Mouse (Mus musculus): Measurements from ENCODE around the gene Psmd1. TPM values are rescaled to one million over a fixed set of nuclear protein-coding genes. Genes with fewer than 3 reads are reported as not detected.
"Not testable (repeated sequence)": the region's sequence is repeated elsewhere in the genome, so short reads cannot be mapped to it uniquely, and the experiment has no call there.

Gene Psmd1
- 175 and 182 TPM in 2 replicates for polyA plus RNA-seq (2015; fragmentation: Nextera tagmentation; extraction: Ambion mirVana)

DNA sequence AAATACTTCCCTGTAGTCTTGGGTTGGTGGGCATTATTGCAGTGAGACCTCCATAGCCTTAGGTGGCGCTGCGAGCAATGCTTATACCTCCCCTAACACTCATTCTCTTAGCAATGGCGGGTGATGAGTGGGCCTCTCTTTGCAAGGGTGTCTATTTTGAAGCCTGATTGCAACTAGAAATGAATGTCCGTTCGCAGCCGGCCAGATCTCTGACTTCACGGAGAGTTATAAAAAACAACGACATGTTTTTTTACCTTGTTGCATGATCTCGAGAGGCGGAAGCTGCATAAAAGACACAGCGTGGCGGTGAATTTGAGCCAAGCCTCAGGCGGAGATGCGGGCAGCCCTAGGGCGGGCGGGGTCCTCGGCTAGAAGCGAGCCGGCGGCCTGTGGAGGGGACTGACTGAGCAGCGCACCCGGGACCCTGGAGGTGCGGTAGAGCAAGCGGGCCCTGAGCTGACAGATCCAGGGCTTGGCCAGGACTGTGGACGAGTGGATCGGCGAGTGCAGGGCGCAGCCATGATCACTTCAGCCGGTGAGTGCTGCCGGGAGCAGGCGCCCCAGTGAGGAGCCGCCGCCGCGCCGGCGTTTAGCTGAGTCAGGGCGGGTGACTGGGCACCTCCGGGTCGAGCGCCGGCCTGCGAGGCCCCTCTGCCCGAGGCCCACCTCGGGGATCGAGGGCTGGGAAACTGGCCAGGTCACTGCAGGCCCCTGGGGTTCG, at the start of gene Psmd1:
Gene Psmd1 (plus strand): TSS at position 117 of the 721 bp plus-strand sequence.
- peaks cover 18% of the 10 kb centered on the region for H3K4me1 ChIP-seq
- no peaks in the 10 kb centered on the region for H3K27me3 ChIP-seq
- H3K27ac ChIP-seq (replicated peaks) = peak within 1 kb of the TSS; percentile 74
- ATAC-seq (replicated peaks) = peak; percentile 94
- peaks cover 4% of the 10 kb centered on the region for H3K36me3 ChIP-seq
- H3K4me3 ChIP-seq = peak within 1 kb of the TSS; percentile 92
- WGBS = under 1% methylated on average over 47 of the region's 47 CpGs
- peak within 1 kb of the TSS; percentile 93 for H3K9ac ChIP-seq (replicated peaks)
- H3K9me3 ChIP-seq = no peaks in the 10 kb centered on the region
- H3K4me2 ChIP-seq (replicated peaks) = peak within 1 kb of the TSS; percentile 85

DNA sequence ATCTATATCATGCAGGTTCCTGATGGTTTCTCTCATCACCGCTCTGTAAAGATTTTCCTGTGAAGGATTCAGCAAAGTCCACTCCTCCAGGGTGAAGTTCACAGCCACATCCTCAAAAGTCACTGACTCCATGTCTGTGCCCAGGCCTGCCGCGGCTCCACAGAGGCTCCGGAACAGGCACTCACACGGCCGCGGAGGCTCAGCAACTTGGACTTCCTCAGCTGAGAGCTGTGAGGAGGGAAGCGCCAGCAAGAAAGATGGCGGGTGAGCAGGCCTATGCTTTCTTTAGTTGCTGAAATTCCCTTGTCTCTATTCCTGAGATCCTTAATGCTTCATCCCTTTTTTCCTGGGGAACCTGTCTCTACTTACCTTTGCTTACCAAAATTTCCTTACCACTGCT, 48.4 kb upstream of the Psmd1 start:
- H3K9ac ChIP-seq (replicated peaks) = not testable (repeated sequence)
- WGBS = 96% methylated on average over 9 of the region's 9 CpGs

DNA sequence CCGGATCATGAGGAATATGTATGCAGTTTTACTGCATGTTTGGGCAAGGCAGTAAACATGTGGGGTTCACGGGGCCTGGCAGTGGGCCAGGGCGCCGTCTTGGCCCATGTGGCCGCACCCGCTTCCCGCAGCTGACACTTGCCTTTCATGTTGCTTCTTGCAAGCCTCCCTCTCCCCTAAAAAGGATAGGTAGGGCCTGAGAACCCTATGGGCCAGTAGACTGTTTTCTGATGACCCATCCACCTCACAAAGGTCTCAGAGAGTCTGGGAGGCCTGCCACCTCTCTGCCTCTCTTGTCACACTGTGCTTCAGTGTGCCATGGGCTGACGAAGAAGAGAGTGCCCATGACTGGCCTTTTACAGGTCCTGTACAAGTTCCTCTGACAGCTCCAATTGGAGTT, 47.7 kb upstream of the Psmd1 start, which contains the start of gene Spata3:
Gene Spata3 (plus strand): TSS at position 301 of the 400 bp plus-strand sequence.
- Histone ChIP-seq H3K27me3 (peaks cover 16% of the 10 kb centered on the region; the same call in 1 of the 2 replicates), H3K4me1 (peaks cover 10% of the 10 kb centered on the region), H3K36me3 (no peaks in the 10 kb centered on the region), H3K4me2 (replicated peaks) (no peak within 1 kb of the TSS), H3K27ac (replicated peaks) (no peak within 1 kb of the TSS), H3K4me3 (no peak within 1 kb of the TSS), H3K9me3 (no peaks in the 10 kb centered on the region), H3K9ac (replicated peaks) (no peak within 1 kb of the TSS)
- ATAC-seq (replicated peaks) = no peak
- WGBS = 88% methylated on average over 8 of the region's 8 CpGs

More for the DNA sequence above, 48.4 kb upstream of the Psmd1 start:
- not testable (repeated sequence) for ATAC-seq (replicated peaks); H3K4me2 ChIP-seq (replicated peaks); H3K27ac ChIP-seq (replicated peaks); H3K4me3 ChIP-seq; H3K36me3 ChIP-seq; H3K9me3 ChIP-seq; H3K4me1 ChIP-seq
- peaks cover 16% of the 10 kb centered on the region; the same call in 1 of the 2 replicates for H3K27me3 ChIP-seq

DNA sequence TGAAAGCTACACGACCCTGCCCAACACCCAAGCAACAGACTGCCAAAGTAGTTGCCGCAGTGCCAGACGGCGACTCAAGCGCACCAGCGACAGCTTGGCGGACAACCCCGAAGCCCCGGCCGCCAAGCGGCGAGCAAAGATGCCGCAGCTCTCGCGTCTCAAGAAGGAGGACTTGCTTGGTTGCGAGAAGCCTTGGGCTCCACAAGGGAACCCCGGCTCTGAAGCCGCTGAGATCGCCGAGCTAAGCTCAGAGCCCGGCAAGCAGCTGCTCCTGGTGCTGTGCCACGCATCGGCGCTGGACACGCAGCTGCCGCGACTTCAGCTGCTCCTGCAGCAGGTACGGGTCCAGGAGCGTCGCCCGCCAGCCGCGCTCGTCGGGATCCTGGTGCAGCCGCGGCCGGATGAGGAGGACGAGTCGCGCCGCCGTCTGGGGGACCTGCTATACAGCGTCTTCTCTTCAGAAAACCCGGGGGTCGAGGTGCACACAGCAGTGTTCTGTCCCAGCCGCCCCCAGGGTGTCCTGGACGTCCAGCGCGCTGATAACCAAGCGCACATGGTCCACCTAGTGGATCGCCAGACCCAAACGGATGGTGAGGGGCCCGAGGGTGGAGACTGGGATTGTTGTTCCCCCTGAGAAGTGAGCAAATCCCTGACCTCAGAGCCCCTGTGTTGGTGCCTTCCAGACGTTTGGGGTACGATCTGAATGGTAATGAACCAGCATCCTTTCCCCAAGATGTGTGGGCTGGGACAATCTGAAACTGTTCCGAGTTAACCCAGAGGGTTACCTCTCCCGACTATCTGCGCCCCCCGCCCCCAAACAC, 45.7 kb upstream of the Psmd1 start:
- WGBS = 3% methylated on average over 60 of the region's 60 CpGs
- Histone ChIP-seq H3K9ac (replicated peaks) (peak overlapping the region; percentile 64), H3K4me1 (peaks cover 10% of the 10 kb centered on the region), H3K27me3 (peaks cover 16% of the 10 kb centered on the region; the same call in 1 of the 2 replicates), H3K4me2 (replicated peaks) (peak overlapping the region; percentile 98), H3K9me3 (no peaks in the 10 kb centered on the region), H3K27ac (replicated peaks) (no peak overlapping the region), H3K36me3 (no peaks in the 10 kb centered on the region), H3K4me3 (peak overlapping the region; percentile 52)
- peak; percentile 89 for ATAC-seq (replicated peaks)

DNA sequence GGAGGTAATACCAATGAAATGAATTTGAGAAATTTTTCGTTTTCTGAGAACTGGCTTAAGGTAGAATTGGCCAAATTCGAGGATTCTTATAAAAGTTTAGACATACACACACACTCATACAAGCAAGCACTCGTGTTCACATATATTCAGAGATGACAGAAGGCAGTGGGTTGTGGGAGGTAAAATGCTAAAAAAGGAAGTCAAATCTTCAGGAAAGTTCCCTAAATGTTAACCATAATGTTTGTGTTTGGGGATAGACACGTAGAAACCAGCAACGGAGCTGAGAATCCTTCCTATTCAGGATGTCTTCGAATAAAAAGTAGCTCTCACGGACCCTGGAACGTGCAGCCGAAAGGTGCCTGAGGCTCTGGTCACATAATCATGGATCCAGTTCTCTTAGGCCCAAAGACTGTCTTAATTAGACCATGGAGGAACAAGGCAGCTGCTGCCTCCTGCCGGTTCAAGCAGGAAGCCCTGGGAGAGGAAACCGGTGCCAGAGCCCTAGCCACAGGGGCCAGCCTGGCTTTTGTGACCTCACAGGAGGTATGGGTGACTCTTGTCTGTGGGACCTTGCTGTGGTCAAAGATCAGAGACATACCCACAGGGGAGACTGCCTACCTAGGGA, 42.7 kb upstream of the Psmd1 start:
- Histone ChIP-seq H3K27ac (replicated peaks) (no peak overlapping the region), H3K4me2 (replicated peaks) (no peak overlapping the region), H3K4me3 (no peak overlapping the region), H3K27me3 (peaks cover 16% of the 10 kb centered on the region; the same call in 1 of the 2 replicates), H3K9me3 (no peaks in the 10 kb centered on the region), H3K9ac (replicated peaks) (no peak overlapping the region), H3K36me3 (no peaks in the 10 kb centered on the region), H3K4me1 (peaks cover 10% of the 10 kb centered on the region)
- no peak for ATAC-seq (replicated peaks)
- 67% methylated on average over 11 of the region's 11 CpGs for WGBS

DNA sequence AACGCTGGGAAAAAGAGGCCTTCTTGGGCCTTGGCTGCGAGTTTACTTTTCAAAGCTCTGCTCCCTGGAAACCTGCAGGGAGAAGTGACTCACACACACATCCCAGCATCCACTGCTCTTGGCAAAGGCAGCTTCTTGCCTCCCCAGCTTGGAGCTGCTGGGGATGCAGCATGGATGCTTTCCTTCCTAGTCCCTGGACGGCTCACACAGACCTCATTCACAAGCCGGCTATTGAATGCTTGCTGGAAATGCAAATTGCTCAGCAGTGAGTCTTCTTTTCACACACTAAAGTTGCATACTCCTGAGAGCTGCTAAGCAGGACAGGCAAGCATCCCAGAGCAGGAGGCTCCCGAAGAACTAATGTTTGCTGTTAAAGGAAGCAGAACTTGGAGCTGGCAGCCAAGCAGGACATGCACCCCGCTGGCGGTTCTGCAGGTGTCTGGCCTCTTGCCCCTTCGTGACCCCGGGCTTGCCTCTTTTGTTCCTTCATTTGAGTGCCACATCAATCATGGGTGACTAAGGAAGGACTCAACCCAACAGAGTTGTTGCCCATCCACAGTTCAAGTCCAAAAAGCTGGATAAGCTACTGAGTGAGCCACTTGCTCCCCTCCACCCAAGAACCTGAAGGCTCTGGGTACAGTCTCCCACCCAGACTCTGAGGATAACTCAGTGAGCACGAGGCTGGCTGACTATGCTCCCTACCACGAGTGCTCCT, 31.8 kb upstream of the Psmd1 start:
- Histone ChIP-seq H3K4me2 (replicated peaks) (no peak overlapping the region), H3K4me1 (peaks cover 10% of the 10 kb centered on the region), H3K9ac (replicated peaks) (no peak overlapping the region), H3K27me3 (no peaks in the 10 kb centered on the region), H3K36me3 (no peaks in the 10 kb centered on the region), H3K9me3 (no peaks in the 10 kb centered on the region), H3K4me3 (no peak overlapping the region), H3K27ac (replicated peaks) (peak overlapping the region; percentile 75)
- ATAC-seq (replicated peaks) = peak; percentile 89
- 10% methylated on average over 11 of the region's 11 CpGs for WGBS

DNA sequence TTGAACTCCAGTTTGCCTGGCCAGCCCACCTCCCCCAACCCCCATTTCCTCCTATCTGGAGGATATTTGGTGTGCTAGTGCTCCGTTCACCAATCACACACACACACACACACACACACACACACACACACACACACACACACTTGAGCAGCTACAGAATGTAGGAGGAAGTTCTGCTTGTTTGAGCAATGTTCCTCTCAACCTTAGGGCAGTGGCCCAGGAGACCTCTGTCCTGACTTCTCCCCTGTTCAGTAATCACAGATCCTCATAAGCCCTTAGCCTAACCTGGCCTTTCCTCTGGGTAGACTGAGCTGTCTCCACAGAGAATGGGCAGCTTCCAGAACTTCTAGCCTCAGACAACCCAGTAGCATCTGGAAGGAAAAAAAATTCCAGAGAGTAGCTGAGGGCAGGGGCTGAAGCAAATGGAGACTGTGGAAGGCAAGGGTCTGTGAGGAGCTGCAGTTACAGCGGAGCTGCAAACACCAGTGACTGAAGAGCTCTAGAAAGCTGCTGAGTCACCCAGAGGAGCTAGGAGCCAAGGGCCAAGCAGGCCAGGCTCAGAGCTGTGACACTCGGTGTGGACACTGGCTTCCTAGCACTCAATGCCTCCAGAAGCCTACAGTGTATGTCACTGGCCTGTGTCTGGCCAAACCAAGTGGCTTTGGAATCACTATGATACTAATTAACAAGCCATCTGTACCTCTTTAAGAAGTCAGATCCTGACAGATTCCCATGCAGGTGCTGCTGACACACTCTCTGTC, 25.8 kb upstream of the Psmd1 start:
- Histone ChIP-seq H3K27ac (replicated peaks) (no peak overlapping the region), H3K4me1 (no peaks in the 10 kb centered on the region), H3K9ac (replicated peaks) (no peak overlapping the region), H3K4me2 (replicated peaks) (no peak overlapping the region), H3K9me3 (peaks cover 6% of the 10 kb centered on the region; the same call in 1 of the 2 replicates), H3K27me3 (no peaks in the 10 kb centered on the region), H3K4me3 (no peak overlapping the region), H3K36me3 (no peaks in the 10 kb centered on the region)
- ATAC-seq (replicated peaks) = no peak; the same call in 1 of the 2 replicates
- WGBS = 88% methylated on average over 3 of the region's 3 CpGs

DNA sequence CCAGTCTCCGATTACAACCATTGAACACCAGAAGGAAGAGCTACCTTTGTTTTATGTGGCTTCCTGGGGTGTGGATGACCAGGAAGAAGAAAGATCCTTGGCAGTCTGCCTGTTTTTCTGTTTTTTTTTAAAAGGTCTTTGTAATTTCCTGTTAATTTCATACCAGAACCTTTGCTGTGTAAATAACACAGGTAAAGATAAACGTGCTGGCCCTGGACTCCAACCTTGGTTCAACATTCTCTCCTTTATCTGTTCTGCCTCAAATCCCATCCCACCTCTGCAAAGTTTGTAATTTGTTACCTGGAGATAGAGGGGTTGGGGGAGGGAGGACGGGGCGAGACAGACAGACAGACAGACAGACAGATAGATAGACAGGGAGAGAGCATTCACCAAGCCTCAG, 24.1 kb upstream of the Psmd1 start:
- H3K9me3 ChIP-seq = peaks cover 6% of the 10 kb centered on the region; the same call in 1 of the 2 replicates
- H3K36me3 ChIP-seq = no peaks in the 10 kb centered on the region
- no peaks in the 10 kb centered on the region for H3K4me1 ChIP-seq
- no peak for ATAC-seq (replicated peaks)
- no peak overlapping the region for H3K4me3 ChIP-seq
- no peak overlapping the region for H3K9ac ChIP-seq (replicated peaks)
- H3K4me2 ChIP-seq (replicated peaks) = no peak overlapping the region
- WGBS = 59% methylated on average over 4 of the region's 4 CpGs
- H3K27me3 ChIP-seq = peaks cover 8% of the 10 kb centered on the region; the same call in 1 of the 2 replicates
- H3K27ac ChIP-seq (replicated peaks) = no peak overlapping the region

DNA sequence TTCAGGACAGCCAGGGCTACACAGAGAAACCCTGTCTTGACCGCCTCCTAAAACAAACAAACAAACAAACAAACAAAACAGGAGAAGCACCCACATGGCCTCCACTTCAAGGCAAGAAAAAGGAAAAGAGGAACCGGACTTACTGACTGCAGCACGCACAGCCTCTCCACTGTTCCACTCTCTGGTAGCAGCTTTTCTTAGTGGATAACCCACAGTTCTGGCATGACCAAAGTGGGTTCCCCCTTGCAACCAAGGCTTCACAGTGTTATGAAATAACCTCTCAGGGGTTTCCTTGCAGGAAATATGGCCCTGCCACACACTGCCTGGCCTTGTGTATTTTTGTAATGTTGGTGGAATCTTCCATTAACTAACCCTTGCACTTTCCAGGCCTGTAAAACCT, 23.4 kb upstream of the Psmd1 start:
- Histone ChIP-seq H3K36me3 (no peaks in the 10 kb centered on the region), H3K4me3 (no peak overlapping the region), H3K9ac (replicated peaks) (no peak overlapping the region), H3K4me2 (replicated peaks) (no peak overlapping the region), H3K4me1 (peaks cover 3% of the 10 kb centered on the region), H3K9me3 (peaks cover 6% of the 10 kb centered on the region; the same call in 1 of the 2 replicates), H3K27me3 (peaks cover 11% of the 10 kb centered on the region; the same call in 1 of the 2 replicates), H3K27ac (replicated peaks) (no peak overlapping the region)
- ATAC-seq (replicated peaks) = no peak
- WGBS = 94% methylated on average over 3 of the region's 3 CpGs

DNA sequence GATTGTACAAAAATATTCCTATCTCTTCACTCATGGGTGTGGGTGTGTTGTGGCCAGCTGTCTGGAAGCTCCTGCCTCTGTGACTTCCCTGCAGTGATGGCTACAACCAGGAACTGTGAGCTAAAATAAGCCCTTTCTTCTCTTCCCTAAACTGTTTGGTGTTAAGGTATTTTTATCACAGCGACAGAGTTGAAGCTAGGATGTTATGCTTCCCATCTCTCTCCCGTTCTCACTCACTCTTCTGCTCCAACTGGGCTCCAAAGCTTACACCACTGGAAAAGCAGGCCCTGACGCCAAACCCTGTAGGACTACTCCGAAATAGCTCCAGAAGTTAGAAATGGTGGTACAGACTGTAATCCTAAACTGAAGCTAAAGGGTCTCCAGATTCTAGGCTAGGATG, 19.1 kb upstream of the Psmd1 start:
- H3K4me3 ChIP-seq = peak overlapping the region; percentile 64; the same call in 1 of the 2 replicates
- H3K27me3 ChIP-seq = peaks cover 28% of the 10 kb centered on the region; the same call in 1 of the 2 replicates
- H3K4me2 ChIP-seq (replicated peaks) = peak overlapping the region; percentile 96; the same call in 1 of the 2 replicates
- WGBS = 64% methylated on average over 4 of the region's 4 CpGs
- peaks cover 16% of the 10 kb centered on the region for H3K4me1 ChIP-seq
- H3K9ac ChIP-seq (replicated peaks) = 0 out of 2 replicates have a peak overlapping the region, but pooled peaks have one; percentile 61
- H3K9me3 ChIP-seq = peaks cover 6% of the 10 kb centered on the region; the same call in 1 of the 2 replicates
- H3K27ac ChIP-seq (replicated peaks) = no peak overlapping the region
- no peak for ATAC-seq (replicated peaks)
- no peaks in the 10 kb centered on the region for H3K36me3 ChIP-seq

All from forebrain, embryonic 15.5 days (tissue).